9 mouse cellular contexts compared by ENCODE assay signal in genomic region chr6:72454072-72454746, GRCm38 (mm10). TPM values are rescaled to one million over a fixed set of nuclear protein-coding genes. Genes with fewer than 3 reads are reported as not detected.
A peak's percentile ranks its signal among the peaks of the same experiment; 100 is the strongest.
DNase-seq lines count a peak whose midpoint lies in the region; ATAC-seq and TF ChIP-seq lines count a peak whose summit lies in the region.
"Had no signal": no experiment of that assay in that cellular context is flagged by ENCODE, and none has a peak within 500 bp of the region (broad histone marks: within the 10 kb centered on the region; RNA-seq: fewer than 3 reads in every experiment).

No protein-coding gene starts in this region.

- peak overlapping the region; percentile 6; the same call in 1 of the 2 replicates for H3K9ac ChIP-seq in liver, embryonic 14.5 days (replicated peaks)

- no peak overlapping the region for H3K4me3 ChIP-seq in liver, embryonic 14.5 days (ENCODE audit: insufficient read depth in 1 of 2, low read depth in 2 of 2, low read length in 2 of 2)
- no peak overlapping the region for H3K4me3 ChIP-seq in testis, adult 2 months (ENCODE audit: control insufficient read depth, low read depth, low read length)
- H3K4me3 ChIP-seq: megakaryocyte, embryonic 14.5 days had no signal

- no peak for TF ChIP-seq CTCF in liver, embryonic 14.5 days (IDR thresholded peaks at IDR 0.05; ENCODE audit: low read depth)
- TF ChIP-seq CTCF in testis, adult 2 months (IDR thresholded peaks at IDR 0.05; ENCODE audit: control insufficient read depth, insufficient read depth, insufficient replicate concordance, low read depth, low read length) = no peak

- DNase-seq in adrenal gland, postnatal 14 days = peak; percentile 50
- DNase-seq in adrenal gland, adult 18-20 months (ENCODE audit: low spot score in 2 of 2) = no peak
- DNase-seq in spleen, adult 12 weeks (ENCODE audit: low spot score) = peak; percentile 32
- DNase-seq in spleen, adult 18-20 months = no peak
- peak; percentile 35 to 51 (median 41) for DNase-seq in liver, embryonic 14.5 days (ENCODE audit: low read depth in 3 of 3, low spot score in 3 of 3)
- DNase-seq in embryo, embryonic 9.5 days (ENCODE audit: extremely low spot score) = no peak
- DNase-seq in ovary, postnatal 14 days (ENCODE audit: low spot score) = no peak

- no peak for TF ChIP-seq POLR2A in testis, adult 2 months (IDR thresholded peaks at IDR 0.05; ENCODE audit: control insufficient read depth, low read depth, low read length)

- H3K27ac ChIP-seq in liver, embryonic 14.5 days = peak overlapping the region; percentile 60
- peak overlapping the region; percentile 62 for H3K27ac ChIP-seq in testis, adult 2 months (ENCODE audit: control insufficient read depth, insufficient read depth, low read depth, low read length)

- 30% methylated on average over 7 of the region's 7 CpGs for WGBS in liver, embryonic 14.5 days (ENCODE audit: insufficient replicate concordance)

- no peaks in the 10 kb centered on the region for H3K9me3 ChIP-seq in liver, embryonic 14.5 days (ENCODE audit: control insufficient read depth, low read length)
- H3K9me3 ChIP-seq: megakaryocyte, embryonic 14.5 days had no signal

- no peaks in the 10 kb centered on the region for H3K27me3 ChIP-seq in liver, embryonic 14.5 days (ENCODE audit: control insufficient read depth, insufficient read depth, low read length)
- no peaks in the 10 kb centered on the region for H3K27me3 ChIP-seq in testis, adult 2 months (ENCODE audit: control insufficient read depth, insufficient read depth, low read length)

- TF ChIP-seq EP300 in liver, embryonic 14.5 days (IDR thresholded peaks at IDR 0.05; ENCODE audit: low read depth) = peak; percentile 78

- H3K4me2 ChIP-seq in liver, embryonic 14.5 days (ENCODE audit: low read depth) = 0 out of 2 replicates have a peak overlapping the region, but pooled peaks have one; percentile 8

- H3K4me1 ChIP-seq in liver, embryonic 14.5 days (replicated peaks; ENCODE audit: control insufficient read depth in 2 of 2, insufficient read depth in 2 of 2, low read length in 1 of 2) = peaks cover 13 to 27% of the 10 kb centered on the region in 2 experiments; a peak in 3 of 4 replicates
- H3K4me1 ChIP-seq in testis, adult 2 months (ENCODE audit: control insufficient read depth, insufficient read depth, low read length) = no peaks in the 10 kb centered on the region; the same call in 1 of the 2 replicates

- peak; percentile 83 for ATAC-seq in liver, embryonic 14.5 days (ENCODE audit: insufficient read depth)

- no peaks in the 10 kb centered on the region for H3K36me3 ChIP-seq in liver, embryonic 14.5 days (replicated peaks; ENCODE audit: control insufficient read depth, insufficient read depth, low read depth)
- H3K36me3 ChIP-seq in testis, adult 2 months (ENCODE audit: control insufficient read depth, insufficient read depth, low read length) = no peaks in the 10 kb centered on the region

RNA-seq across cellular contexts. Expression of gene Mat2a, which starts 14.9 kb away (rescaled TPM):
- total RNA-seq in adrenal gland, postnatal 14 days (2021) = 257 TPM in 2 replicates
- total RNA-seq in adrenal gland, adult 18-20 months (2021) = 100 to 1,000 TPM; 291 to 320 TPM
- 59.9 and 99.9 TPM in 2 replicates for polyA plus RNA-seq in liver, embryonic 14.5 days (2012; rRNA removed)
- 159 and 173 TPM in 2 replicates for polyA plus RNA-seq in liver, embryonic 14.5 days (2014; fragmentation: Nextera tagmentation; extraction: Ambion mirVana)
- 55.5 and 67.4 TPM in 2 replicates for polyA plus RNA-seq in testis, adult 2 months (2012; rRNA removed)

RNA-seq across cellular contexts. Expression of gene Ggcx, which starts 40.1 kb away (rescaled TPM):
- total RNA-seq in adrenal gland, postnatal 14 days (2021) = 38.0 and 50.4 TPM in 2 replicates
- 10 to 100 TPM; 48.6 to 59.5 TPM for total RNA-seq in adrenal gland, adult 18-20 months (2021)
- polyA plus RNA-seq in liver, embryonic 14.5 days (2012; rRNA removed) = 10.9 and 11.3 TPM in 2 replicates
- polyA plus RNA-seq in liver, embryonic 14.5 days (2014; fragmentation: Nextera tagmentation; extraction: Ambion mirVana) = 5.7 and 6.5 TPM in 2 replicates
- polyA plus RNA-seq in testis, adult 2 months (2012; rRNA removed) = 4.0 and 4.1 TPM in 2 replicates

Comparison
In these comparisons a context has a peak if more than half of its experiments do, and no peak if none do; other contexts are left out.
1. DNase-seq: peak in adrenal gland, postnatal 14 days (single experiment), spleen, adult 12 weeks (single experiment) and liver, embryonic 14.5 days (3 of 3); none in adrenal gland, adult 18-20 months (0 of 2), spleen, adult 18-20 months (0 of 2), embryo, embryonic 9.5 days (single experiment) and ovary, postnatal 14 days (single experiment).